Comparison of ENCODE assay signal across 10 mouse cellular contexts in genomic region chr11:33146143-33146497, GRCm38 (mm10). TPM values are rescaled to one million over a fixed set of nuclear protein-coding genes. Genes with fewer than 3 reads are reported as not detected.
A peak's percentile ranks its signal among the peaks of the same experiment; 100 is the strongest.
DNase-seq lines count a peak whose midpoint lies in the region; ATAC-seq and TF ChIP-seq lines count a peak whose summit lies in the region.
"Had no signal": no experiment of that assay in that cellular context is flagged by ENCODE, and none has a peak within 500 bp of the region (broad histone marks: within the 10 kb centered on the region; RNA-seq: fewer than 3 reads in every experiment).

No protein-coding gene starts in this region.

- no peak overlapping the region for H3K4me3 ChIP-seq in liver, postnatal 0 days (ENCODE audit: low read depth, low read length)
- H3K4me3 ChIP-seq in embryonic facial prominence, embryonic 14.5 days (ENCODE audit: low read depth, low read length), result peak overlapping the region; percentile 67
- peak overlapping the region; percentile 71; the same call in 1 of the 2 replicates for H3K4me3 ChIP-seq in heart, embryonic 10.5 days

- peaks cover 16% of the 10 kb centered on the region for H3K4me1 ChIP-seq in liver, postnatal 0 days (ENCODE audit: insufficient read depth)
- peaks cover 33% of the 10 kb centered on the region for H3K4me1 ChIP-seq in embryonic facial prominence, embryonic 14.5 days (ENCODE audit: control insufficient read depth, insufficient read depth, low read length)
- peaks cover 62% of the 10 kb centered on the region for H3K4me1 ChIP-seq in heart, embryonic 10.5 days

- H3K9ac ChIP-seq in liver, postnatal 0 days (replicated peaks), result no peak overlapping the region
- no peak overlapping the region for H3K9ac ChIP-seq in embryonic facial prominence, embryonic 14.5 days (ENCODE audit: low read depth, low read length)

- peak; percentile 15 for DNase-seq in liver
- DNase-seq in liver, postnatal 0 days, result no peak
- DNase-seq in embryonic facial prominence, embryonic 14.5 days (ENCODE audit: low spot score), result peak; percentile 98
- DNase-seq in heart, embryonic 10.5 days (ENCODE audit: low spot score), result no peak
- DNase-seq in kidney, adult 8-10 months, result peak; percentile 56 to 79
- peak; percentile 92 for DNase-seq in left cerebral cortex, postnatal 4 days
- peak; percentile 52 for DNase-seq in ovary, postnatal 10 days (ENCODE audit: low spot score)

- H3K27ac ChIP-seq in liver, postnatal 0 days (ENCODE audit: low read depth), result no peak overlapping the region
- 0 out of 2 replicates have a peak overlapping the region, but pooled peaks have one; percentile 75 for H3K27ac ChIP-seq in embryonic facial prominence, embryonic 14.5 days (replicated peaks; ENCODE audit: low read depth, low read length)
- no peak overlapping the region for H3K27ac ChIP-seq in heart, embryonic 10.5 days

- no peak for ATAC-seq in liver, postnatal 0 days
- peak; percentile 67 for ATAC-seq in embryonic facial prominence, embryonic 14.5 days (ENCODE audit: low read depth)
- no peak for ATAC-seq in CD4-positive, CD25-positive, alpha-beta regulatory T cell, adult 4 months

- no peak overlapping the region for H3K4me2 ChIP-seq in liver, postnatal 0 days (ENCODE audit: low read depth, low read length)
- peak overlapping the region; percentile 94 for H3K4me2 ChIP-seq in embryonic facial prominence, embryonic 14.5 days (ENCODE audit: low read depth, low read length)

- intact Hi-C loops in left cerebral cortex, postnatal 4 days (cut with DNase I), result loop anchor here (5.0 to 10.0 kb wide), 3 partner anchors 181 to 801 kb away; partner anchors contain the start of gene Sh3pxd2b

- H3K36me3 ChIP-seq in liver, postnatal 0 days (replicated peaks; ENCODE audit: insufficient read depth, low read length), result peaks cover 6% of the 10 kb centered on the region
- peaks cover 19% of the 10 kb centered on the region for H3K36me3 ChIP-seq in embryonic facial prominence, embryonic 14.5 days (ENCODE audit: control insufficient read depth, insufficient read depth, low read length)
- H3K36me3 ChIP-seq in heart, embryonic 10.5 days, result peaks cover 17% of the 10 kb centered on the region

- TF ChIP-seq CTCF in liver, postnatal 0 days (IDR thresholded peaks at IDR 0.05; ENCODE audit: low read depth), result no peak

- no peaks in the 10 kb centered on the region for H3K9me3 ChIP-seq in liver, postnatal 0 days (ENCODE audit: low read length)
- H3K9me3 ChIP-seq in embryonic facial prominence, embryonic 14.5 days (ENCODE audit: control insufficient read depth, low read length), result no peaks in the 10 kb centered on the region
- no peaks in the 10 kb centered on the region for H3K9me3 ChIP-seq in heart, embryonic 10.5 days

- H3K27me3 ChIP-seq in liver, postnatal 0 days (ENCODE audit: insufficient read depth, low read length), result peaks cover 56% of the 10 kb centered on the region
- peaks cover 8% of the 10 kb centered on the region; the same call in 1 of the 2 replicates for H3K27me3 ChIP-seq in embryonic facial prominence, embryonic 14.5 days (replicated peaks; ENCODE audit: control insufficient read depth, insufficient read depth, low read length)
- peaks cover 43% of the 10 kb centered on the region for H3K27me3 ChIP-seq in heart, embryonic 10.5 days (ENCODE audit: insufficient read depth, poor library complexity, severe bottlenecking)
- H3K27me3 ChIP-seq: CH12.LX had no signal

- TF ChIP-seq EP300 in liver, postnatal 0 days (IDR thresholded peaks at IDR 0.05; ENCODE audit: low read depth), result no peak

- 18% methylated on average over 9 of the region's 9 CpGs for WGBS in liver, postnatal 0 days (ENCODE audit: insufficient replicate concordance)
- 2% methylated on average over 7 of the region's 9 CpGs for WGBS in embryonic facial prominence, embryonic 14.5 days
- 9% methylated on average over 9 of the region's 9 CpGs for WGBS in heart, embryonic 10.5 days

RNA-seq across cellular contexts. Expression of gene Fgf18, which starts 1.1 kb away (rescaled TPM):
- 0.11 and 0.13 TPM in 2 replicates for polyA plus RNA-seq in liver, postnatal 0 days (2015; fragmentation: Nextera tagmentation; extraction: Ambion mirVana)
- 15.3 and 16.0 TPM in 2 replicates for polyA plus RNA-seq in embryonic facial prominence, embryonic 14.5 days (2014; fragmentation: Nextera tagmentation; extraction: Ambion mirVana)
- 1.1 and 2.6 TPM in 2 replicates for polyA plus RNA-seq in heart, embryonic 10.5 days (2016; fragmentation: Nextera tagmentation; extraction: Ambion mirVana)
- 1 to 10 TPM; 7.4 to 8.4 TPM for total RNA-seq in left cerebral cortex, postnatal 4 days (2021)
- polyA plus RNA-seq in CD4-positive, CD25-positive, alpha-beta regulatory T cell, adult 4 months (2017; shearing (Covaris generic)), result not detected
- total RNA-seq: CH12.LX; hematopoietic stem cell, adult 5-6 weeks had no signal

RNA-seq across cellular contexts. Expression of gene Npm1, which starts 16.9 kb away (rescaled TPM):
- polyA plus RNA-seq in liver, postnatal 0 days (2015; fragmentation: Nextera tagmentation; extraction: Ambion mirVana), result 321 TPM in 2 replicates
- polyA plus RNA-seq in embryonic facial prominence, embryonic 14.5 days (2014; fragmentation: Nextera tagmentation; extraction: Ambion mirVana), result 1,018 and 1,100 TPM in 2 replicates
- 705 and 1,033 TPM in 2 replicates for polyA plus RNA-seq in heart, embryonic 10.5 days (2016; fragmentation: Nextera tagmentation; extraction: Ambion mirVana)
- total RNA-seq in left cerebral cortex, postnatal 4 days (2021), result 100 to 1,000 TPM; 303 to 338 TPM
- 1,000 to 10,000 TPM; 1,268 to 1,417 TPM for polyA plus RNA-seq in CD4-positive, CD25-positive, alpha-beta regulatory T cell, adult 4 months (2017; shearing (Covaris generic))

RNA-seq across cellular contexts. Expression of gene Tlx3, which starts 57.3 kb away (rescaled TPM):
- not detected in 2 replicates for polyA plus RNA-seq in liver, postnatal 0 days (2015; fragmentation: Nextera tagmentation; extraction: Ambion mirVana)
- polyA plus RNA-seq in embryonic facial prominence, embryonic 14.5 days (2014; fragmentation: Nextera tagmentation; extraction: Ambion mirVana), result 1.8 and 1.9 TPM in 2 replicates
- 0.28 TPM in 1 of 2 replicates, not detected in the other for polyA plus RNA-seq in heart, embryonic 10.5 days (2016; fragmentation: Nextera tagmentation; extraction: Ambion mirVana)
- total RNA-seq in left cerebral cortex, postnatal 4 days (2021), result not detected
- polyA plus RNA-seq in CD4-positive, CD25-positive, alpha-beta regulatory T cell, adult 4 months (2017; shearing (Covaris generic)), result not detected
- total RNA-seq: CH12.LX; hematopoietic stem cell, adult 5-6 weeks had no signal

Comparison
In these comparisons a context has a peak if more than half of its experiments do, and no peak if none do; other contexts are left out.
1. DNase-seq: peak in liver (single experiment), embryonic facial prominence, embryonic 14.5 days (single experiment), kidney, adult 8-10 months (2 of 2), left cerebral cortex, postnatal 4 days (single experiment) and ovary, postnatal 10 days (single experiment); none in liver, postnatal 0 days (single experiment) and heart, embryonic 10.5 days (single experiment).